Mouse (Mus musculus): ENCODE data around the gene 9130409I23Rik. TPM values are rescaled to one million over a fixed set of nuclear protein-coding genes. Genes with fewer than 3 reads are reported as not detected.

The 9130409I23Rik gene
- polyA plus RNA-seq, 2 experiments = not detected

DNA sequence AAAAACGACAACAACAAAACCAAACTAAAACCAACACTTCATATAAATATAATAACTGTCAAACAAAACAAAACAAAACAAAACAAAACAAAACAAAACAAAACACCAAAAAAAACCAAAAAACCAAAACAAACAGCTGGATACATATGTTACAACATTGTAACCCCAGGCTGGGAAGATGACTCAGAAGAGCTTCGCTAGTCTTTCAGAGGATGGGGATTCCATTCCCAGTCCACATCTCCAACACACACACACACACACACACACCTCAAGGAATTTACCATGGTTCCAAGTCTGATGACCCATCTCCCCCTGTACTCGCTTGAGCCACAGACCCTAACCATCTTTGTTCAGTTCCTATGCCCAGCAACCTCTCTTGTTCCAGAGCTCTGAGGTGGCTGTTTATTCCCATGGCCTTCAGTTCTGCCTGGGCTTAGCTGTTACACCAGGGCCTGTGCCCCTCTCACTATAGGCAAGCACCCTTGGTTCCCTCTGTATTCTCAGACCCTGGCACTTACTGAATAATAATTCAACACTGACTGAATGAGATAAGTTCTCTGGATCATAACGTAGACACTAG is 41.9 kb upstream of the 9130409I23Rik start:
- H3K36me3 ChIP-seq (ENCODE audit: control insufficient read depth, insufficient read depth, low read length) = no peaks in the 10 kb centered on the region
- H3K27ac ChIP-seq (replicated peaks; ENCODE audit: low read depth, low read length) = no peak overlapping the region
- H3K4me3 ChIP-seq (replicated peaks; ENCODE audit: low read length) = no peak overlapping the region
- ATAC-seq (ENCODE audit: low FRiP score, low read depth) = no peak
- no peaks in the 10 kb centered on the region for H3K9me3 ChIP-seq (ENCODE audit: control insufficient read depth, low read length)
- H3K9ac ChIP-seq (ENCODE audit: low read depth, low read length, severe bottlenecking) = no peak overlapping the region
- DNase-seq (ENCODE audit: low spot score) = no peak
- H3K4me1 ChIP-seq (ENCODE audit: control insufficient read depth, insufficient read depth, low read length) = no peaks in the 10 kb centered on the region
- no peak overlapping the region for H3K4me2 ChIP-seq (replicated peaks; ENCODE audit: low read depth, low read length, severe bottlenecking)
- no peak for TF ChIP-seq POLR2A (IDR thresholded peaks at IDR 0.05; ENCODE audit: borderline replicate concordance, extremely low read depth, insufficient read depth, insufficient read length)
- 82% methylated on average over 4 of the region's 4 CpGs for WGBS
- no peaks in the 10 kb centered on the region for H3K27me3 ChIP-seq (ENCODE audit: control insufficient read depth, insufficient read depth, low read length)

DNA sequence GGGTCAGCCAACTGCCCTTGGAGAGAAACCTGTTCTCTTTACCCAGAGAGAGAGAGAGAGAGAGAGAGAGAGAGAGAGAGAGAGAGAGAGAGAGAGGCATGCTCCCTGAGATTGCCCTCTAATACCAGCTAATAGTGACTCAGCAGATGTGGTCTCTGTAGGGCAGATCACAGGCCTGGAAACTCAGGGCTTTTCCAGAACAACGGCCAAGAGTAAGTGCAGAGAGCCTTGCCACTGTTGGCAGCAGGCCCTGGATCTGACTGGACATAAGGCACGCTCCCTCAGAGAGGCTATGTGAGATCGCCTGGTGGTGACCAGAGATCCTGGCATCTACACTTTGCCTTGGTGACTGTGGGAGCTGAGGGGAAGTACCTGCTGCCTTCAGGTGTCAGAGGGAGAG is 41.3 kb upstream of the 9130409I23Rik start:
- H3K27me3 ChIP-seq (ENCODE audit: control insufficient read depth, insufficient read depth, low read length) = no peaks in the 10 kb centered on the region
- H3K4me2 ChIP-seq (replicated peaks; ENCODE audit: low read depth, low read length, severe bottlenecking) = no peak overlapping the region
- no peaks in the 10 kb centered on the region for H3K9me3 ChIP-seq (ENCODE audit: control insufficient read depth, low read length)
- H3K4me1 ChIP-seq (ENCODE audit: control insufficient read depth, insufficient read depth, low read length) = no peaks in the 10 kb centered on the region
- no peak for TF ChIP-seq POLR2A (IDR thresholded peaks at IDR 0.05; ENCODE audit: borderline replicate concordance, extremely low read depth, insufficient read depth, insufficient read length)
- H3K4me3 ChIP-seq (replicated peaks; ENCODE audit: low read length) = no peak overlapping the region
- H3K36me3 ChIP-seq (ENCODE audit: control insufficient read depth, insufficient read depth, low read length) = no peaks in the 10 kb centered on the region
- no peak for ATAC-seq (ENCODE audit: low FRiP score, low read depth)
- no peak for DNase-seq (ENCODE audit: low spot score)
- WGBS = 69% methylated on average over 3 of the region's 3 CpGs
- no peak overlapping the region for H3K27ac ChIP-seq (replicated peaks; ENCODE audit: low read depth, low read length)
- H3K9ac ChIP-seq (ENCODE audit: low read depth, low read length, severe bottlenecking) = no peak overlapping the region

- WGBS = 48% methylated on average over 4 of the region's 4 CpGs
- no peak for TF ChIP-seq POLR2A (IDR thresholded peaks at IDR 0.05; ENCODE audit: borderline replicate concordance, extremely low read depth, insufficient read depth, insufficient read length)
- Histone ChIP-seq H3K4me1 (ENCODE audit: control insufficient read depth, insufficient read depth, low read length) (0 out of 2 replicates have a peak, but pooled peaks cover 3% of the 10 kb centered on the region), H3K4me3 (replicated peaks; ENCODE audit: low read length) (no peak overlapping the region), H3K4me2 (replicated peaks; ENCODE audit: low read depth, low read length, severe bottlenecking) (no peak overlapping the region), H3K27ac (replicated peaks; ENCODE audit: low read depth, low read length) (no peak overlapping the region), H3K9me3 (ENCODE audit: control insufficient read depth, low read length) (no peaks in the 10 kb centered on the region), H3K27me3 (ENCODE audit: control insufficient read depth, insufficient read depth, low read length) (no peaks in the 10 kb centered on the region), H3K9ac (ENCODE audit: low read depth, low read length, severe bottlenecking) (no peak overlapping the region), H3K36me3 (ENCODE audit: control insufficient read depth, insufficient read depth, low read length) (no peaks in the 10 kb centered on the region)
- DNase-seq (ENCODE audit: low spot score) (no peak), ATAC-seq (ENCODE audit: low FRiP score, low read depth) (no peak)
Measured at GRCm38 (mm10) chr1:181010171-181010932, 40.7 kb upstream of the 9130409I23Rik start.

DNA sequence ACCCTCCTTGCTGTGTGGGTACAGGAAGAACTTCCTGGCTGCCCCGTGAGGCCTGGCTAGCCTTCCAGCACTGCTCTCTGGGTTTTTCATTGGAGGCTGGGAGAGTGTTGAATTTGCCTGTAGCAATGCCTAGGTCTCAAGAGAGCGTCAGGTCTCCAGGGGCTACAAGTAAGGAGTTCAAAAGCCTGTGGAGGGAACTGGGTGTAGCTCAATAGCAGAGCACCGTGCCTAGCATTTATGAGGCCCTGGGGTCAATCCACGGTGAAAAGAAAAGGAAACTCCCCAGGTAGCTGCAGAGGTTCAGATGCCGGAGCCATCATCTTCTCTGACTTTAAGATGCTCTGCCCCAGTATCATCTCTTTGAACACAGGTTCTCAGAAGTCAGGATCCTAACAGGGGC is 39.4 kb upstream of the 9130409I23Rik start:
- no peak for ATAC-seq (ENCODE audit: low FRiP score, low read depth)
- 42% methylated on average over 5 of the region's 5 CpGs for WGBS

DNA sequence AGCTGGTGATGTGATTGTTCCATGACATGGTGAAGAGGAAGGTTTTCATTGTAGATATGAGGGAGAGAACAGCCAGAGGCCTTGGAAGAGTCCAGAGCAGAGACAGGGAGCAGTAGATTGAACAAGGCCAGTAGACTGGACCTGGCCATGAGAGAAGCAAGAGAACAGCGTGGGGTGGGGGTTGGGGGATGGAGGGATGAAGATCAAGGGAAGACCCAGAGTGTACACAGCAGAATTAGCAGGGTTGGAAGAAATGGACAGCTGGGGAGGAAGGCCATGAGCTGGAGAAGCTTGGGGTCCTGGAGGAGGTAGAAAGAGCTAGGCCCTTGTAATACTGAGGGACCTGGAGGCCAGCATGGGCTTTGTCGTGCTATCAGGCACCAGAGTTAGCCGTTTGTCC is 38.6 kb upstream of the 9130409I23Rik start:
- TF ChIP-seq POLR2A (IDR thresholded peaks at IDR 0.05; ENCODE audit: borderline replicate concordance, extremely low read depth, insufficient read depth, insufficient read length) = no peak
- ATAC-seq (ENCODE audit: low FRiP score, low read depth) = no peak
- no peaks in the 10 kb centered on the region for H3K27me3 ChIP-seq (ENCODE audit: control insufficient read depth, insufficient read depth, low read length)
- no peak overlapping the region for H3K27ac ChIP-seq (replicated peaks; ENCODE audit: low read depth, low read length)
- H3K36me3 ChIP-seq (ENCODE audit: control insufficient read depth, insufficient read depth, low read length) = no peaks in the 10 kb centered on the region
- no peak for DNase-seq (ENCODE audit: low spot score)
- no peaks in the 10 kb centered on the region for H3K9me3 ChIP-seq (ENCODE audit: control insufficient read depth, low read length)
- no peak overlapping the region for H3K9ac ChIP-seq (ENCODE audit: low read depth, low read length, severe bottlenecking)
- H3K4me3 ChIP-seq (replicated peaks; ENCODE audit: low read length) = no peak overlapping the region
- peaks cover 14% of the 10 kb centered on the region; the same call in 1 of the 2 replicates for H3K4me1 ChIP-seq (ENCODE audit: control insufficient read depth, insufficient read depth, low read length)
- WGBS = 86% methylated on average over 3 of the region's 3 CpGs
- H3K4me2 ChIP-seq (replicated peaks; ENCODE audit: low read depth, low read length, severe bottlenecking) = no peak overlapping the region

More for the DNA sequence above, 39.4 kb upstream of the 9130409I23Rik start:
- Histone ChIP-seq H3K27me3 (ENCODE audit: control insufficient read depth, insufficient read depth, low read length) (no peaks in the 10 kb centered on the region), H3K4me2 (replicated peaks; ENCODE audit: low read depth, low read length, severe bottlenecking) (no peak overlapping the region), H3K9me3 (ENCODE audit: control insufficient read depth, low read length) (no peaks in the 10 kb centered on the region), H3K27ac (replicated peaks; ENCODE audit: low read depth, low read length) (no peak overlapping the region), H3K9ac (ENCODE audit: low read depth, low read length, severe bottlenecking) (0 out of 2 replicates have a peak overlapping the region, but pooled peaks have one; percentile 4), H3K4me3 (replicated peaks; ENCODE audit: low read length) (no peak overlapping the region), H3K4me1 (ENCODE audit: control insufficient read depth, insufficient read depth, low read length) (peaks cover 14% of the 10 kb centered on the region; the same call in 1 of the 2 replicates), H3K36me3 (ENCODE audit: control insufficient read depth, insufficient read depth, low read length) (no peaks in the 10 kb centered on the region)
- DNase-seq (ENCODE audit: low spot score) = no peak
- TF ChIP-seq POLR2A (IDR thresholded peaks at IDR 0.05; ENCODE audit: borderline replicate concordance, extremely low read depth, insufficient read depth, insufficient read length) = no peak

Data from limb, embryonic 14.5 days (tissue).